Mouse (Mus musculus) frontal cortex, adult 2 months (tissue): Measurements from ENCODE around the gene Cnnm1. TPM values are rescaled to one million over a fixed set of nuclear protein-coding genes. Genes with fewer than 3 reads are reported as not detected.

Source experiments
- DNase-seq, 2 experiments: peaks; one replicate each; pipeline ENCODE4 v3.0.0; 2022; ENCODE audit warnings: low spot score in 1 of 2; ENCODE audit errors: extremely low spot score in 1 of 2
- polyA plus RNA-seq: library from polyadenylated mRNA; depleted of rRNA; stranded (reverse); fragments of >200 nt; gene quantifications from 2 replicates; pipeline ENCODE4 v1.2.3, GENCODE M21; 2012

Gene Cnnm1
- polyA plus RNA-seq, 1 experiment: 49.4 TPM

DNA sequence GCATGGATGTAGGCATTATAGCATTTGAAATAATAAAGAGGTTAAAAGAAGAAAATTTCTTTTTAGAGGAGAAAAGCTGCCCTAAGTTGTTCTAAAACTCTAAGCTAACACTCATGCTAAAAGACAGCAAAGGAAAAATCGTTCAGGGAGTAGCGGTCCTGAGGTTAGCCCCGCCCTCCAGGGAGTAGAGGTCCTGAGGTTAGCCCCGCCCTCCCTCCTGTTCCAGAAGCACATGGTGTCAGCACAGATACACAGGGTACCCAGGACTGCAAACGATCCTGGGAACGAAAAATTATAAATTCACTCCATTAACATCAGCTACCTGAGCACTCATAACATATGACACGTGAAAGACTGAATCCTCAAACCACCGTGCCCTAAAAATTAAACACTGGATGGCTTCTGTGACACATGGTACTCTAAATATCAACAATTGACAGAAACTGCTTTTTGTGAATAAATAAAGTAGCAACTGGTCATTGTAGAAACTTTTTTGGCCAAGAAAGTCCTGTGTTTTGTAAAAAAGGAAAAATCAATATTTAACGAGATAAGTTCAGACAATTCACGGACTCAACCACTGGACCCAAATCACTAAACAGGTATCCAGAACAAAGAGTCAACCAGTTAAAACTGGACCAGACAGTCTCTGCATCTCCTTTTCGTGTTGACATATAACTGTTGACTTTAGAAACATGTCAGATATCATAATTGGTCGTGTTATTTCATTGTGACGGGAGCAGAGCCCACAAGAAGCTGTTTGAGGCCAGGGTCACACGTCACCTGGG is 70.4 kb downstream of the Cnnm1 start:
- DNase-seq: no peak

DNA sequence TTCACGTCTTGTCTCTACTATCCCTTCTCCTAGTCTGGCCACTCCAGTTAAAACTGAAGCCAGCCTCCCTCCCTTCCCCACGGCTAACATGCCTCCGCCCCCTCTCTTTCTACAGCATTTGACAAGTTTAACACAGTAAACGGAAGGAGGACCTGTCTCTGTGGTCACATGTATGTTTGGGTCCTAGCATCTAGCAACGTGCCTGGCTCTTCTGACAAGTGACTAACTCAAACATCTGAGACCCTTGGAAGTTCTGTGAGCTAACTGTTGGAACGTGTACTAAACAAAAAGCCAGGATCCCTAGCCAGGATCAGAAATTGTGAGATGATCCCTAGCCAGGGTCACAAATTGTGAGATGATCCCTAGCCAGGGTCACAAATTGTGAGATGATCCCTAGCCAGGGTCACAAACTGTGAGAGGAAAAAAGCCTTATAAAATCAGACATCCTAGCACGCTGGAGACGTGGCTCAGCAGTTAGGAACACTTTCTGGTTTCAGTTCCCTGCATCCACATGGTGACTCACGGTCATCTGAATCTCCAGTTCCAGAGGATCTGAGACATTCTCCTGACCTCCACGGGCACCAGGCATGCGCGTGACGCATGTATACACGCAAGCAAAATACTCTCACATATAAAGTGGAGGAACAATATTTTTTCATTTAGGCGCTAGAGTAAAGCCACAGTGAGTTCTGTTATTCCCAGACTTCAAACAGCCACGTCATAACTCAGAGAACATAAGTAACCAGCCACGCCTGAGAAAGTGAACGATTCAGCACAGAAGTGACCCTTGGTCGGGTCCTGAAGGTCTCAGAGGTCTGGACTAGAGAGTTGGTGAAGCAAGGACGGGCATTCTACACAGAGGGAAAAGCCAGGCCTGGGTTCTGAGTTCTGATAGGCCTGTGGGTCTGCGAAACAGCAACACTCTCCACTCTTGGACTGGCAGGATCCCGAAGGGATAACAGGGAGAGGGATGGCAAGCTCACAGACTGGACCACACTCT is 71.7 kb downstream of the Cnnm1 start:
- DNase-seq: no peak

DNA sequence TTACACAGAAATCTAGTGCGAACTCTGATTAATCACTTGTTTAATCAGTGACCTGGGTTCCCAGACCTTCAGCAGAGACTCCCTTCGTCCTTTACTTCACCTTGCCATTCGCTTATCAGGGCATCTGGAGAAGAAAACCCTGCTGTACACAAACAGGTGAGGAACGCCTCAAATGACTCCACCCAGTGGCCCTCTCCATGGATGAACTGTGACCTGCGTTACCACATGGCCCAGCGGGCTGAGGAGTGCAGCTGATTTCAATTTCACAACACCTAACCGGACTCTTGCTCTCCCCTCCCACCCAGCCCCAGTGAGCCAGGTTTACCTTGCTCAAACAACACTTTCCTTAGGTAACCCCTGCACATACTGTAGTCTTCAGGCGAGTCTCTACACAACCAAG is 73.6 kb downstream of the Cnnm1 start:
- no peak for DNase-seq

DNA sequence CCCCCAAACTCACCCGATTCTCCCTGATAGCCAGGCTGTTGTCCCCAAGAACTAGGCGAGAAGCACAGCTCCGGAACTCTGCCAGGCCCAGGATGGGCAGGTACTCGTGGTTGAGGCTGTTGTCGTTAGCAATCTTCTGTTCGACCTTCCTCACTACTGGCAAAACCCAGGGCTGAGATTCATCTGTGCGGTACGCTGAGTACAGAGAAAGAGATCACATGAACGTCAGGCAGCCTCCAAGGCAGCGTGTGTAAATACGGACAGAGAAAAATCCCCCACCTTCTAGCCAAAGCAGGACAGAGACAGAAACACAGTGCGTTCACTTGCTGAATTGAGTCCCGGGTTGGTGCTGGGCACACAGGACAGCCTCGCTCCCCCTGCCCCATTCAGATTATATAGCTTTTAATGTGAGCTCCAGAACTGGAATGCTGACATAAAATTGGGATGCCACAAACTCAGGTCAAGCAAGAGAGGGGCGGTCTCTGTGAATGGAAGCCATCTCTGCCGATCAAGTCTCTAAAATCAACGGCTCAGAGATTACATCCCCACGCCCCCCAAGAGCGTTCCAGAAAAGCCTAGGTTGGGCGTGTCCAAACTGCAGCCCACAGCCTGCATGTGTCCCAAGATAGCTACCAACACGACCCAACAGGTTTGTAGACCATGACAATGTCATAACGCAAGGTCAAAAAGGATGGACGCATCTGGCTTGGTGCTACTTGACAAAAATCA is 75.6 kb downstream of the Cnnm1 start:
- DNase-seq: no peak

DNA sequence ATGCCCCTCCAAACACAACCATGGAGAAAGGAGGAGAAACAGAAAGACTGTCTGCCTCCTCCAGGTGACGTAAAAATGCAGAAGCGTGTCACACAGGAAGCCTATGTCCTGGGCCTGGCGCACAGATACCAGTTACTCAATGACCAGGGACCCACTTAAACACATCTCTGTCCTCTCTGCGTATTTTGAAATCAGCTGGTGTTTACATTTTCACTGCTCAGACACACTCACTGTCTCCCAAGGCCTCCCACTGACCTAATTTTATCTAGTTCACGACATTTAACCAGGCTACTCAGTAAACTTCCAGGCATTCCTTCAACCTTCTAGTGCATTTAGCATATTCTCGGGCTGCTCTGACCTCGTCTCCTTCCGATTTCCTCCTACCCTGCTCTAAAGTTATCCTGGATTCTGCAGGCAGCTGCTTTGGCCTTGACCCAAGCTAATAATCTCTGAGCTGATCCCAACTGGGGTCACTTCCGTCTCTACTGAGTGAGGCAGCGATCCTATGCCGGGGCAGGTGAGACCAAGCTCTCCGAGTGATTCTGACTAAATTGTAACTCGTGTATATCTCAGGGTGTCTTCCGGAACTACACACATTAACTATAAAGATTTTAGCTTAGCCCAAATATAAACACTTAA is 76.3 kb downstream of the Cnnm1 start:
- no peak for DNase-seq

DNA sequence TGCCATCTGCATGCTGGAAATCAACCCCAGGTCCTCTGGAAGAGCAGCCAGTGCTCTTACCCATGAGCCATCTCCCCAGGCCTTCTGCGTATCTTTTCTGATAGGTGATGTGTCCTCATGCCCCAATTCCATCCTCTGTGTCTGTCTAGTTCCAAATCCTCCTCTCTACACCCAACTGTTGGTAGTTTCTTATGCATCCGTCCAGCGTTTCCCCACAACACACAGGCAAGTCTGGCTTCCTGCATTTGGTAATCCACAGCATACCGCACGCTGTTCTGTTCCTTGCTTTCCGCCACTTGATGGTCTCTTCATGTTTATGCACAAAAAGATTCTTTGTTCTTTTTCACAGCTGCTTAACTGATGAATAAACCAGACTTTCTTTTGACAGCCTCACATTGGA is 77.1 kb downstream of the Cnnm1 start:
- DNase-seq: no peak

DNA sequence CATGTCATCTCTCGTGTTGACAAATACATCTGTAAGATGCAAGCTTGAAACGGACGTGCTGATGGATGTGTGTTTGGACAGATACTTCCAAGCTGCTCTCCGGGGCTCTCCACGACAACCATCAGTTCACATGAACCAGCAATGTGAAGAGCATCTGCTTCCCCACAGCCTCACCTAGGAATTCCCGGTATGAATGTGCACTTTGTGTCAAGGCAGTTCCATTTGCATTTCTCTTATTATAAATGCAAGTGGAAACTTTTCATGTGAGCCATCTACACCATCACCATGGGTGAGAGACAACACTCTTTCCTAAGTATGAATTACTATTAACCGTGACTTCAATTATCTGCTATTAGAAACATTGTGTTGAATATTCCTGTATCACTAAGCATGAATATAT is 77.6 kb downstream of the Cnnm1 start:
- no peak for DNase-seq

DNA sequence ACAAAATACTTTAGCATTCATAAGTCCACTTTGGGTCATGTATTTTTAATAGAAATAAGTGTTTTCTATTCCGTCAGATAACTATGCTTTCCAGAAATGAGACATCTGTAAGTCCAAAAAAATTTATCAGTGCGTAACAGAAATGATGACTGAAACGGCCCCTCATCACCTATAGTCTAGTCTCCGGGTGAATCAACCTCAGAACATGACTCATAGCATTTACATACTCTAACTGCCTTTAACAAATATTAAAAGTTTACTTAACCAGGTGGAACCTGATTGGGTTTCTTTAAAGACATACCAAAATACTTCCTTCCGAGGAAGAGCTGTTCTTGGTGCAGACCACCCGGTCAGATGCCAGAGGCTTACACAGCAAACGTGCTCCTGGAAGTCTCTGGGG is 78.0 kb downstream of the Cnnm1 start:
- DNase-seq: no peak

DNA sequence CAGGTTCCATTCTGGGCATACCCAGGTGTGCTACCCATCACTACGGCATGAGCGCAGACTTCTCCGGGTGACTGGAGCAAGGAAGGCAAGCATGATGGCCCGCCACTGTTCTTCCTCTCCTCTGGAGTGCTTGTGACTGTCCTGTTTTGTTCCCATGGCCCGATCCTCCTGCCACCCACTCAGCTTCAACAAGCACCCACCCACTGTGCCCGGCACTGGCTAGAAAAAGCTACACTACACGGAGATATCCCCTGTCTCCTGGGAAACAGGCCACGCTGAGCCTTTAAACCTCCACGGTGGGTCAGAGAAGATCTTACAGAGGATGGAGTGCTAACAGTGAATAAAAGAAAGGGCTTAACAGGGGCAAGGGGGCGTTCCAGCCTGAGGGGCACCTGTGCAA is 79.0 kb downstream of the Cnnm1 start:
- peak in 1 of 2 experiments; percentile 51 for DNase-seq

DNA sequence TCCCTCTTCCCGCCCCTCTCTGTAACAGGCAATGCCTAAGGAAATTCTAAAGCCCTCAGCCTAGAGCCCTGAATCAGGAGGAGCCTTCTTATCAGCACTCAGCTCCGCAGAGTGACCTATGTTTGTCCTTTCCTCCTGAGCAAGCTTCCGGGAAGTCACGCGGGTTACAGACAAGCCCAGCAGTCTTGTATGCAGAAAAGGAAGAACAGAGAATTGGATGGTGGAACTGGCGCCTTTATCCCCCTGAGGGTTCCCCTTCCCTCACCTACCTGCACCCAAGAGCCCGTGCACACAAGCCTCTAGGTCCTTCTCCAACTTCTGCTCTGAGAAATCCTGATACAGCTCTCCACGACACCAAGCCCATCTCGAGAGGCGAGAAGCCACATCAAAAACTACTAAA is 80.2 kb downstream of the Cnnm1 start:
- no peak for DNase-seq

DNA sequence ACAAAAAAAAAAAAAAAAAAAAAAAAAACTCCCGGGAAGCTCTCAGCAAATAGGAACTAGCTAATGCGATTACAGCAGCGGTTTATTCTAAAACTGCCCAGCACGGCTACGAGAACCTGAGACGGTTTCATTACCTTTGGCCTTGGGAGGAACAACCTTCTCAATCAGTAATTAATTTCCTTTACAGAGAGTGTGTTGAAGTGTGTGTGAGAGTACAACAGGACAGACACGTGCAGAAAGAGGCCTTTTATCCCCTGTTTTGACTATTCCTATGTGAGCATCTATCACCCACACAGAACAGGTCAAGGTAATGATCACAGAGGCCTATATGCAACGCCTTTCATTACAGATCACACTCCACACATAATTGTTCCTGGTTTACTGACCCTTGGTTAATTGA is 81.1 kb downstream of the Cnnm1 start:
- DNase-seq: no peak

DNA sequence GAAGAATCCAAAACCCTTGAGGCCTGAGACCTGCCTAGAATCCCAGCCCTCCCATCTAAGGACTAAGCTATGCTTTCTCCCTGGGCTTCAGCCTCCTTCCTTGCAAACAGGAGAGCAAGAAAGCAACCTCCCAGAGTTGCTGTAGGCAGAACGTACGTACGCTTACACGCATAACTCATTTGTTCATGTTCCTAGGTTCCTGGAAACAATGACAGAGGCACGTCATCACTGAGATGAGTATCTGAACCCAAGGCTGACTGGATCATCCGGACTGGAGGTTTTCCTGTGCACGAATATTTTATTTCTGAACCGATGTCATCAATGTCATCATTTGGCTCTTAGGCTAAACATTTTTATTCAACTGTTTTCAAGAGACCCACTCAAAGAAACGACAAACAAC is 81.8 kb downstream of the Cnnm1 start:
- peak in 1 of 2 experiments; percentile 58 for DNase-seq

DNA sequence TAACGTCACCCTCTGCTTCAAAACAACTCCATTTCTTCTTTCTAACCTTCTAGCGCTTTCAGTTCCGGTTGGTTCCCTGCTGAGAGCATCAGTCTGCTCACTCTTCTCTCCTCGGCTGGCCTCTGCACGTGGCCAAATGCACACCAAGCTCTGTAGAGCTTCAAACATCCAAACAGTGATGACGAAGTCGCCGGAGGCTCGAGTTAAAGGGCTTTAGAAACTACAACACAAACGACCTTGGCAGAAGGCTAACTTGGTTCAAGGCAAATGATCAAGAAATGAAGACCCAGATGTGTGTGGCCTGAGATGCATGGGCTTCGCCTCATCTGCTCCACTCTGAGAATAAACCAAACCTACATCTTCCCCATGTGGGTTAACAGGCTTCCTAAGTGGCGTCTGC is 83.3 kb downstream of the Cnnm1 start:
- DNase-seq: peak in 1 of 2 experiments; percentile 63

DNA sequence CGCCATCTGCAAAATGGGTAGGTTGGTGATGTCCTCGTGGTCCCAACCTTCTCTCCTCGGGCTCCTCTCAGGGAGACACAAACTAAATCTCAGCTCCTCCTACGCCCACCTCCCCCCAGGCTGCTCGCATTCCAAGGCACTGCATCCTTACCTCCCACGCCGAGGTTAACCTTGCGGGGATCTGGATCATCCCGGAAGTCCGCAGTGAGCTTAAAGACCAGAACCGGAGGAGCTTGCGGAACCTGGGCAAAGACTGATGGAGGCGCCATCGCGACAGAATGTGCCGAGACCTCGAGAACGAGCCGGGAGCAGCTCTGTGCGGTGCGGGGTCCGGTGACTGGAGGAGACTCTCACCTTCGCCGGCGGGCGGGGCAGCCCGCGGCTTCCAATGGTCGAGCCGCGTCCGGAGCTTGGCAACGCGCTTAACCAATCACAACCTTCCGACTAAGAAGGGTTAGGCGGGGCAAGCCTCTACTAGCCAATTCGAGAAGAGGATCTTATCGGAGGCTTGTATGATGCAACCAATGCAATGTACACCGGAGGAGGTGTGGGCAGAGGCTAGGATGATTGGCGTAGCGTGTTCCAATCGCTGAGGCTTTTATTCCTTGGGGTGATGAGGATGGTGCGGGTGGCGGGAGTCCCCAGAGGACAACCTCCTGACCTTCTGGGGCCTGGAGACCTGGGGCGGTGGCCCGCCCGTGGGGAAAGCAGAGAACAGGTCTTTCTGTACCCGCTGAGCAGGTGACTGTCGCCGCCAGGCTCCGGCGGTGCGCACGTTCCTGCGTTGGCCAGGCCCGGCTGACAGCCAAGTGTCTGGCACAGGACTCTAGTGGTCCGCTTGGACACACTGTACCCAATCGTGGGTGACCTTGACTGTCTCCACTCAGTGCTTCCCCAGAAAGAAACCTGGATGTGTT is 84.2 kb downstream of the Cnnm1 start, which contains the start of gene Got1:
Gene Got1 (minus strand): TSS at position 419 of the 917 bp plus-strand sequence.
- DNase-seq: peak; percentile 97 to 98

DNA sequence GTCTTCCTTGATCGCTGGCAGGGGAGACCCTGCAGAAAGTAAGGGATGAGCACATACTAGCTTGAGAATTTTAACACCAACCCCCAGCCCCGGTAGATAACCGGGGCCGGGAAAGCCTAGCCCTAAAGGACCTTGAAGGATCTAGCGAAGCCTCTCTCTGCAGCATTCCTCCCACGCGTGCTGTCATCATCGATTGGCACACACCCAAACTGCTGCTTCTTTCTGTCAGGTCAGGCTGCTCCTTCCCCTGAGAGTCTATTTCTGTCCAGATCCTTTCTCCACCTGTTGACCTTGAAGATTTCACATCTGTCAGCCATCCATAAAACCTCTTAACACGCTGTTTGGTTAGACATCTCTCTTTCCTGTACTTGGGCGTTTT is 84.9 kb downstream of the Cnnm1 start:
- peak in 1 of 2 experiments; percentile 75 for DNase-seq

DNA sequence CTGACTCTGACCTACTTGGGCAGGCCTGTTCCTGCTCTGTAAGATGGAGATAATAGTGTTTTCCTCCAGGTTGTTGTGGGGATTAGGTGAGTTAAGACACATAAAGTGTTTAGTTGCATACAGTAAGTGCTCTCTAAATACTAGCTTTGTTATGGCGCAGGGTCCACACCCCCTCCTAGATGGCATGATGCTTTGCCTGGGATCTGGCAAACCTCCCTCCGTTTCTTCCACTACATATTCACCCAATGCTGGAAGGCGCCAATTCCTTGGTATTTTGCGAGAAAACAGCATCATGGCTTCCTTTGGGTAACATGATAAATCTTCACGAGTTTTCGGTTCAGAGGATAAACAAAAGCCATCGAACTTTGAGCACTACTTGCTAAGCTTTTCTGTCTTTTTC is 85.3 kb downstream of the Cnnm1 start:
- DNase-seq: no peak

DNA sequence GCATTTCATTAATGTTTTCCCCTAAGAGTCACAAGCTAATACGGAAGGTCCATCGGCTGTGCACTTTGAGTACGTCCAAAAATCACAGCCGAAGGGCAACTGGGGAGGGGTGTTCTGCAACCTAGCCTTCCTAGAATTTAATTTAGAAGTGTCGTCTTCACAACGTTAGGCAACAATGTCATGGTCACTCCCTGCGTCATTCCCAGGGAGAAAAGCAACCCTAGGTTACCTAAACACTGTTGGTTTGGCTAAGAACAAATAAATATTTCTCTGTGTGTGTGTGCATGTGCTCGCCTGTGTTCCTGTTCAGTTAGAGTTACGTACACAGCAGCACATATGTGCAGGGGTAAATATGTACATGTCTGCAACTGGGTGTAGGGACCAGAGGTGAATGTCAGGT is 85.8 kb downstream of the Cnnm1 start:
- no peak for DNase-seq

DNA sequence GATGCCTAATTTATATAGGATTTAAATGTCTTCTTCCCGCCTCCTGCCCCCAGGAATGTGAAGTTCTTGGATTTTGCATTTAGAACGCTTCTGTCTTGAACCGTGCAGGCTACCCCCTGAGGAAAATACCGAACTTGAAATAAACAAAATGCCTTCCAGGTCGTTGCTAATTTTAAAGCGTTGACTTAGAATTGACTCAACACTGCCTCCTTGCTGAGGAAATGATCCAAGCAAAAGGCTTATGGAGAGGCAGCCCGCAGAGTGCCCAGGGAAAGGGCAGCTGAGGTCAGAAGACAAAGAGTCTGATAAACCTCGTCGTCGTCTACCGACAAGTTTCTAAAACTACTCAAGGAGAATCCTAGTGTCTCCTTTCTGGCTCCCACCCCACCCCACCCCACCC is 86.9 kb downstream of the Cnnm1 start:
- DNase-seq: no peak

DNA sequence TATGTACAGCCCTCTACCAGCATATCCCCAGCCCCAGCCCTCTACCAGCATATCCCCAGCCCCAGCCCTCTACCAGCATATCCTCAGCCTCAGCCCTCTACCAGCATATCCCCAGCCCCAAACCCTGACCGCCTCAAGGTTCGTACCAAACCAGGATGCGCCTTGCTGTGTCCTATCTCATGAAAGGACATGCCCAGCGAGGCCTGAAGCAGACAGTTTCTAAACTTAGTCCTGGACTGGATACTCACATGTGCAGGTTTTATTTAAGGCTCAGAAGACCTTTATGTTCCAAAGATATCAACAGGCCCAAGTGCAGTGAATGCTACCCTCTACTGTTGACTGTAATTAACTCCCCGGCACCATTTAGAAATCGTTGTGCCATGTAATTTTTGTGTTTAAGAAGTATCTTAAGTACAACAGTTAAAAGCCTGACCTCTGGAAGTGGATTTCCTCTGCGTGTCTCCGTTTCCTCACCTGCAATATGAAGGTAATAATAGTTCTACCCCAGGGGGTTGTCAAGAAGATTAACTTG is 87.9 kb downstream of the Cnnm1 start:
- DNase-seq: no peak
